Mouse (Mus musculus) monocyte, adult 5-6 weeks (primary cell): ENCODE measurements around the gene Ddx18. TPM values are rescaled to one million over a fixed set of nuclear protein-coding genes. Genes with fewer than 3 reads are reported as not detected.

Experiments
- ATAC-seq: fragments of 153-309, 156-312 bp; replicated peaks from 2 replicates; pipeline ENCODE4 v1.8.0; 2017; ENCODE audit warnings: mild to moderate bottlenecking; ENCODE audit not compliant: low TSS enrichment, insufficient number of reproducible peaks, severe bottlenecking, poor library complexity, low FRiP score
- total RNA-seq: library from RNA; stranded (forward); fragments of 200-1000, 200-491, 200-594 nt; gene quantifications from 3 replicates; pipeline ENCODE4 v1.2.3, GENCODE M21; 2017

Gene Ddx18
- total RNA-seq, 1 experiment from 2014 or later = 25.3 TPM

DNA sequence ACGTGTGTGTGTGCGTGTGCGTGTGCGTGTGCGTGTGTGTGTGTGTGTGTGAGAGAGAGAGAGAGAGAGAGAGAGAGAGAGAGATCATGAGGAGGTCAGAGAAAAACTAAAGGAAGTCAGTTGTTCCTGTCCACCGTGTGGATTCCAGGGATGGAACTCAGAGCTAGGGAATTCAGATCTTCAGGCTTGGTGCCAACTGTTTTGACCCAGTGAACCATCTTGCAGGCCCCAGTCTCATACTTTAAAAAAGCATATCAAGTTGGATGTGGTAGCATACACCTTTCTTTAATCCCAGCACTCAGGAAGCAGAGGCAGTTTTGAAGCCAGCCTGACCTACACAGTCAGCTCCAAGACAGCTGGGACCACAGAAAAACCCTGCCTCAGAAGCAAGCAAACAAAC is 38.5 kb downstream of the Ddx18 start:
- ATAC-seq = no peak

GRCm38 (mm10) chr1:121528399-121528720 is 39.4 kb downstream of the Ddx18 start, which contains the start of gene Htr5b:
Htr5b (minus strand) TSS chr1:121528465.
- no peak for ATAC-seq

DNA sequence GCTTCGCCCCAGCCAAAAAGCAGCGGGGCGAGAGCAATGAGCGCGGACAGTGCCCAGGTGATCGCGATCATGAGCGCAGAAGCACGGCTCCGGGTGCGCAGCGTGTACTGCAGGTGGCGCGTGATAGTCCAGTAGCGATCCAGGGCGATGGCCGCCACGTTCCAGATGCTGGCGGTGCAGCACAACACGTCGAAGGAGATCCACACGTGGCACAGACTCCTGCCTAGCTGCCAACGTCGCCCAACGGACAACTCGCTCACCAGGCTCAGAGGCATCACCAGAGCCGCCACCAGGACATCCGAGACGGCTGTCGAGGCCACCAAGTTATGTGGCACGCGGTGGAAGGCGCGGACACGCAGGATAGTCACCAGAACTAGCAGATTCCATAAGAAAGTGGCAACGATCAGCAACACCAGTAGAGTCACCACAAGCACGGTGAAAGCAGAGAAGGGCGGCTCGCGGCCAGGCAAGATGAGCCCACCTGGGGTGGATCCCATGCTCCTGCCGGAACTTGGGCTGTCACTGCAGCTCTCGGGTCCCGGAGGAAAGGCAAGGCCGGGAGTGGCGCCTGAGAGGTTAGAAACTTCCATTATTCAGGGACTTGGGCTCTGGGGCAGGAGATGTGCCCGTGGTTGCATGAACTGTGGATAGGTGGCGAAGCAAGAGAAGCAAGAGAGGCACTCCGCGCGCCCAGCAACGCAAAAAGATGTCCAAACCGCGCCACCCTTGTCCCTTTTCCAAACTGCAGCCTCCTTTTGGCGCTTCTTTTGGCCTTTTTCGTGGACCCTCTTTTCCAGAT is 40.0 kb downstream of the Ddx18 start:
- no peak for ATAC-seq

- no peak for ATAC-seq
Measured at GRCm38 (mm10) chr1:121527061-121527460, 40.7 kb downstream of the Ddx18 start.

DNA sequence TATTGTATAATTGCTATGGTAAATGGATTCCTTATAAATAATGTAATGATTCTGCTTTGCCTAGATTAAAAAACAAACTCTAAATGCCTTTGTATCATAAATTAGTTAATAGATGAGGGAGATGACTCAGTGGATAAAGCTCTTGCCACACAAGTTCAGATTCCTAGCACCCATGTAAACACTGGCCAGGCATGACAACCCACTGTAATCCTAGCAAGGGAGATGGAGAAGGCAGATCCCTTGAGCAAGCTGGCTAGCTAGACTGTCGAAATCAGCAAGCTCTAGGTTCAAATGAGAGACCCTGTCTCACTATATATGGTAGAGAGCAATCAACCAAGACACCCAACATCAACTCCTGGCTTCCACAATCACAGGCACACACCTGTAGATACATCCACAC is 49.2 kb downstream of the Ddx18 start:
- ATAC-seq = no peak

DNA sequence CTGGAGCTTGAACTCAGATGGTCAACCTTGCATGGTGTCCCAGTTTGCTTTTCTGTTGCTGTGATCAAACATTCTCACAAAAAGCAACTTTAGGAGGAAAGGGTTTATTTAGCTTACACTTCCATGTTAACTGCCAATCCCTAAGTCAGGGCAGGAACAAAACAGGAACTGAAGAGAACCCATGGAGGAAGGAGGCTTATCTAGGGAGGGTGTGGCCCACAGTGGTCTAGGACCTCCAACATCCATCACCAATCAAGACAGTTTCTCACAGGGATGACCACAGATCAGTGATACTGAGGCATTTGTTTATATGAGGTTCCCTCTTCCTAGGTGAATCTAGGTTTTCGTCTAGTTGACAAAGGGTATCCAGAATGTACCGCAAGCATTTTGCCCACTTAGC is 55.8 kb downstream of the Ddx18 start:
- ATAC-seq = no peak

GRCm38 (mm10) chr1:121511186-121511585 is 56.6 kb downstream of the Ddx18 start:
- ATAC-seq = no peak

GRCm38 (mm10) chr1:121510420-121511140 is 57.2 kb downstream of the Ddx18 start:
- no peak for ATAC-seq

GRCm38 (mm10) chr1:121508729-121509128 is 59.1 kb downstream of the Ddx18 start:
- 0 out of 2 replicates have a peak, but pooled peaks have one; percentile 47 for ATAC-seq

Other genes with a start within 250 kb of the Ddx18 start
- 12.7 to 32.8 TPM (median 15.4 TPM) in 3 replicates for gene Insig2, start 235.4 kb downstream of the Ddx18 start, total RNA-seq
- 23.2 to 40.6 TPM (median 27.7 TPM) in 3 replicates for gene Ccdc93, start 136.9 kb downstream of the Ddx18 start, total RNA-seq
- not detected in 3 replicates for gene Htr5b, start 39.5 kb downstream of the Ddx18 start, total RNA-seq